Mouse (Mus musculus): ENCODE measurements around the gene Auts2. TPM values are rescaled to one million over a fixed set of nuclear protein-coding genes. Genes with fewer than 3 reads are reported as not detected.

Auts2 gene
- polyA plus RNA-seq, 1 experiment from 2014 or later, result 0.03 TPM

DNA sequence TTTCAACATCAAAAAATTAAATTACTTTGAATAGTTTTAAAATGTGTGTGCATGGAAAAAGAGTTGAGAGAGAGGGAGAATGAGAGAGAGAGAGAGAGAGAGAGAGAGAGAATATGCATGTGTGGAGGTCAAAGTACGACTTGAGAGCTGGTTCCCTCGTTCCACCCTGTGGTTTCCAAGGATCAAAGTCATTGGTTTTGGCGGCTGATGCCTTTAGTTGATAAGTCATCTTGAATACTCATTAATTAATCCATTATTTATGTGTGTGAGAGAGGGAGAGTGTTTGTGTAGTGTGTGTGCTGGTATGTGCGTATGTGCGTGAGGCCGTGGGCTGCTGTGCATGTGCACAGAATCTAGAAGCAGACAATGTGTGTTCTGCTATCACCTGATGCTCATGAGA is 898.8 kb downstream of the Auts2 start:
- Histone ChIP-seq H3K4me3 (ENCODE audit: inconsistent target) (no peak overlapping the region), H3K79me2 (ENCODE audit: inconsistent target) (no peaks in the 10 kb centered on the region), H3K27ac (no peak overlapping the region), H3K36me3 (ENCODE audit: inconsistent target) (no peaks in the 10 kb centered on the region)
- 89% methylated on average over 6 of the region's 6 CpGs for WGBS (ENCODE audit: missing documents)

DNA sequence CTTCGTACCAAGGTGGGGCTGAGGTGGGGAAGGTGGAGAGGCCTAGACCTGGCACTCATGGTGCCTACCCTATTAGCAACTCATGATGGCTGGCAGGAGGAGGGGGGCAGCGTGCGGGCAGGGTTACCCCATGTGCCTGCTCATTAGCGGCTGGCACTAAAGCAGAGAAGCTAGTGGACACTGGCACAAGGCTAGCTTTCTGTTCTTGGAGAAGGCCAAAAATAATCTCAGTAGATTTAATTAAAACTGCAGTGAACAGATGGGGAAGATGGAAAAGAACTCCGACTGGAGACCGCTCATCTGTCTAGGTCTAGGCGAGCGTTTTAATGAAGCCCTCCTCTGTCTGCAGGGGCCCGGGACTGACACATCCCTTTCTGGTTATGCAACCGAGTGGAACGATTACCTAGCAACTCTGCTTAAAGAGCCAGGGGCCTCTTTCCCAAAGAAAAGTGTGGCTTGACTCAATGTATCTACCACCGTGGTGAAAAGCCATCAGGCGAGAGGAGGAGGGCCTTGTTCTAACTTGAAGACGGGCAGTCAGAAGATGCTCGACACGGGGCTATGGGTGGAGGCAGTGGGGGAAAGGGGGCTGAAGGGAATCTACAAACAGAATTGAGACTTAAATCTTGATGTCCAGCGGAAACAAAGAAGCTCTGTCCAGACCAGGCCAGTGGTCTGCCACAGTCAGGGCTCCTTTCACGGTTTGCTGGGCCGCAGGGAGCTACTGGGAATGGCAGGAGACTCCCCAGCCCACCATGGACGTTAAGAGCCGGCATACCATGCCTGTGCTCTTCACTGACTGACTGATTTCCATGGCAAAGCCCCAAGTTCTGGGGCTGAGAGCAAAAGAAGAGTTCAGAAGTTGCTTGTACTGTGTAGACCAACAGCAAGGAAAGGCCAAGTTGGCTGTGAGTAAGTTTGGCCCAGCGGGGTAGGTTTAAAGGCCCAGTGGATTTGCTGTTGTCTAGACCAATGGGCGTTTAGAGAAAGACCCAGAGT is 899.7 kb downstream of the Auts2 start:
- 86% methylated on average over 23 of the region's 23 CpGs for WGBS (ENCODE audit: missing documents)
- Histone ChIP-seq H3K36me3 (ENCODE audit: inconsistent target) (no peaks in the 10 kb centered on the region), H3K4me3 (ENCODE audit: inconsistent target) (no peak overlapping the region), H3K79me2 (ENCODE audit: inconsistent target) (no peaks in the 10 kb centered on the region), H3K27ac (no peak overlapping the region)

DNA sequence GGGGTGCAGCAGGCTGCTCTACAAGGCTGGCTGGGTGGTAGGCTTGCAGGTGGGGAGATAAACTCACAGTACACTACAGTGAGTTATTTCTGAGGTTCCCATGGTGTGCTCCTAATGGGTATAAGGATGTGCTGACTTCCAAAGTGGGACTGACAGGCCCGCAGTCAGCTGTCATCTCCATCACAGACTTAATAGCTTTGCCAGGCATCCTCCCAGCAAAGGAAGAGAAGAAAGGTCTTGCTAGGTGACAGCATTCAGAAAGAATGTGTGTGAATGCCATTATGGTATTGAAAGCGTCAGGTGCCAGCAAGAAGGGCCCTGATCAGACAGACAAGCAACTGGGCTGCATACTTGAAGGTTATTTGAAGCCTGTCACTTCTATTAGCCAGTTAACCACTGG is 900.4 kb downstream of the Auts2 start:
- WGBS (ENCODE audit: missing documents), result 72% methylated on average over 2 of the region's 2 CpGs
- Histone ChIP-seq H3K36me3 (ENCODE audit: inconsistent target) (no peaks in the 10 kb centered on the region), H3K4me3 (ENCODE audit: inconsistent target) (no peak overlapping the region), H3K79me2 (ENCODE audit: inconsistent target) (no peaks in the 10 kb centered on the region), H3K27ac (no peak overlapping the region)

DNA sequence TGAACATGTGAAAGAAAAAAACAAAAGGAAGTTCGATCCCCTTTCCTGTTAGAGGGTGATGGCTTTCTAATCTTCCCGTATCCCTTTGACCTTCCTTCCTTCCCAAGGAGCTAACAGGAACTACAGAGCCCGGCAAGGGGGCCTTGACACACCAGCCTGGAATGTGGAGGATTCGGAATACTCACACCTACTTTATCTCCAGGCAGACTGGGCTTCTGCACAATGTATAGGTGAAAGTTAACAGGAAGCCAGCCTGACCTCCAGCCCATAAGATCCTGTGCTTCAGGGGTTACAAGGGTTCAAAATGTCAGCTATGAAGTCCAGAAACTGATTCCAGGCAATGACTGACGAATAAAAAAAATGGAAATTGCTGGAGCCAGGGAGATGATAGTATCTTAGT is 906.7 kb downstream of the Auts2 start:
- WGBS (ENCODE audit: missing documents), result 62% methylated on average over 5 of the region's 5 CpGs

DNA sequence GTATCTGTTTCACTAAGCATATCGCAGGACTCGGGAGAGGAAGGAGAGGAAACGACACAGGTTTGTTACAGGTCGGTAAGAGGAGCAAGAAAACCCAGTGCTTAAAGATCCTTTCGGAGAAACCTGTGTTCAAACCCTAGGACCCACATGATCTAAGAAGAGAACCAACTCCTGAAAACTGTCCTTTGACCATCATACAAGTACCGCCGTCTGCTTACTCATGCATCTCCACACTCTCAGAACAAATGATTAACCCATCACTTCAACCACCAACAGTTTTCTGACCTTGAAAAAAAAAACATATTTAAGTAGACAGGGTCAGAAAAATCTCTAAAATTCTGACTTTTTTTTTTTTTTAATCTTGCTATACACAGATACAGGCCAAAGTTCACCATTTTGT is 908.4 kb downstream of the Auts2 start:
- WGBS (ENCODE audit: missing documents), result 90% methylated on average over 7 of the region's 7 CpGs
- Histone ChIP-seq H3K36me3 (ENCODE audit: inconsistent target) (no peaks in the 10 kb centered on the region), H3K27ac (no peak overlapping the region), H3K4me3 (ENCODE audit: inconsistent target) (no peak overlapping the region), H3K79me2 (ENCODE audit: inconsistent target) (no peaks in the 10 kb centered on the region)

More for the DNA sequence above, 906.7 kb downstream of the Auts2 start:
- Histone ChIP-seq H3K4me3 (ENCODE audit: inconsistent target) (no peak overlapping the region), H3K79me2 (ENCODE audit: inconsistent target) (no peaks in the 10 kb centered on the region), H3K27ac (no peak overlapping the region), H3K36me3 (ENCODE audit: inconsistent target) (no peaks in the 10 kb centered on the region)

DNA sequence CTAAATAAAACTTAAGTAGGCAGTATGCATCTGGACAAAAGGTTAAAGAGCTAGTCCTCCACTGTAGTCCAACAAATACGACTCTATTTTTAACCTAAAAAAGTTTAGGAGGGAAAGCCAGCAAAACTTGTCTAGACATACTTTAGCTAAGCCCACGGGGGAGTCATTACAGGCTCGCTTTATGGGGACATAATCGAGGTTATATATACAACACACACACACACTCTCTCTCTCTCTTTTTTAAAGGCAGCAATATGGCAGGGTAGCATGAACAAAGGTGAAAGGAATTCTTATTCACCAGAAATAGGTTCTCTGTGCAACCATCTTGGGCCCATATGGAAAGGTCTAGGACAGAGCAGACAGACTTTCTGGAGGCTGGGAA is 911.2 kb downstream of the Auts2 start:
- H3K27ac ChIP-seq, result no peak overlapping the region
- no peaks in the 10 kb centered on the region for H3K36me3 ChIP-seq (ENCODE audit: inconsistent target)
- H3K4me3 ChIP-seq (ENCODE audit: inconsistent target), result no peak overlapping the region
- no peaks in the 10 kb centered on the region for H3K79me2 ChIP-seq (ENCODE audit: inconsistent target)
- WGBS (ENCODE audit: missing documents), result 93% methylated on average over 4 of the region's 4 CpGs

DNA sequence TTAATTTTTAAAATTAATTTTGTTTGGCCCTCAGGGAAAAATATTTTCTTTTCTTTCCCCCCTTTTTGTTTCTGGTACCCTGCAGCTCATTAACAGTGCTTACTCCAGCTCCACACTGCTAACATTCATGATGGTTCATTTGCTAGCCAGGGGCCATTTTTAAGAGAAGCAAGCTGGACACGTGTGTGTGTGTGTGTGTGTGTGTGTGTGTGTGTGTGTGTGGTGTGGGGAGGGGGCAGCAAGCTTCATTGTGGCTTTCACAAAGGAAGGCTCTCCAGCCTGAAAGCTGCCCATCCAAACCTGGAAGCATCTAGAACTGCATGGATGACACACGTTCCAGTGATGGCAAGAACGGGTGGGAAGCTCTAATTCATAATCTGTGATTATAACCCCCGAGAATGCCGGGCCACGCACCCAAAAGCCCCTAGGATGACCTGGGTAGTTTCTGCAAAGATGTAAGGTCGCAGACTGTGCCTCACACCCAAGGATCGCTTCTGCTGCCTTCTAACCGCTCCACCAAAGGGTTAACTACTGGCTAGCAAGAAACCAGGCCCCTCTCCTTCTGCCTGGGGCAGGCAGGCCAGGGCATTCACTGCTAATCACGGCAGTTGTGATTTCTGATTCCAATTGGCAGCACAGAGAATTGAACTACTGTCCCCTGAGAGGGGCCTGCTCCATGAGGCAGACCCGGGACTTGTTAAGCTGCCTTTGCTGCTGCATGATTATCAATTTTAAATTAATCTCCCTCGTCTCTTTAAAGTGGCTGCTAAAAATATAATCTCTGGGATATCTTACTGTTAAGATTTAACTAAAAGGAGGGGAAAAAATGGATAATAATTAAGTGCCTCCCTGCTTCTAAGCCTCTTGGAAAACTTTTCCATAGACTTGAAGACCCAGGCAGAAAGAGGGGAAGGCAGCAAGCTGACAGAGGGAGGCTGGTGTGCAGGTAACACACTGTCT is 911.8 kb downstream of the Auts2 start:
- Histone ChIP-seq H3K79me2 (ENCODE audit: inconsistent target) (no peaks in the 10 kb centered on the region), H3K36me3 (ENCODE audit: inconsistent target) (no peaks in the 10 kb centered on the region), H3K27ac (no peak overlapping the region), H3K4me3 (ENCODE audit: inconsistent target) (no peak overlapping the region)
- WGBS (ENCODE audit: missing documents), result 75% methylated on average over 12 of the region's 12 CpGs

DNA sequence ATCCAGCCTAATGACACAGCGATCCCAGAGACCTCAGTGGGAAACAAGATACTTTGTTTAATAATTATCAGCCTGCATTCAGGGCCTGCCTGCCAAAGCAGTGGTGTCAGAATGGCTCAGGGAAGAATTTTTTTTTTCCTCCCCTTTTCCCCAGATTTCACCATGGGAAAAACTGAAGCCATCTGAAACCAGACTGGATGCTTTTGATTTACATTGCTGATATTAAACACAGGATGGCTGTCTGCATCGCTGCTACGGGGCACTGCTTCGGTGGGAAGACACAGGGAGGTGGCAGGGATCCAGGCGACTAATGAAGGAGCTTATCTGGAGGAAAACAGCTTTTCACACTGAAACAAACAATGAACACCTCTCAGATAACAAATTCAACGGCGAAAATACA is 912.6 kb downstream of the Auts2 start:
- WGBS (ENCODE audit: missing documents), result 72% methylated on average over 7 of the region's 7 CpGs
- no peak overlapping the region for H3K27ac ChIP-seq
- no peak overlapping the region for H3K4me3 ChIP-seq (ENCODE audit: inconsistent target)
- H3K79me2 ChIP-seq (ENCODE audit: inconsistent target), result no peaks in the 10 kb centered on the region
- no peaks in the 10 kb centered on the region for H3K36me3 ChIP-seq (ENCODE audit: inconsistent target)

DNA sequence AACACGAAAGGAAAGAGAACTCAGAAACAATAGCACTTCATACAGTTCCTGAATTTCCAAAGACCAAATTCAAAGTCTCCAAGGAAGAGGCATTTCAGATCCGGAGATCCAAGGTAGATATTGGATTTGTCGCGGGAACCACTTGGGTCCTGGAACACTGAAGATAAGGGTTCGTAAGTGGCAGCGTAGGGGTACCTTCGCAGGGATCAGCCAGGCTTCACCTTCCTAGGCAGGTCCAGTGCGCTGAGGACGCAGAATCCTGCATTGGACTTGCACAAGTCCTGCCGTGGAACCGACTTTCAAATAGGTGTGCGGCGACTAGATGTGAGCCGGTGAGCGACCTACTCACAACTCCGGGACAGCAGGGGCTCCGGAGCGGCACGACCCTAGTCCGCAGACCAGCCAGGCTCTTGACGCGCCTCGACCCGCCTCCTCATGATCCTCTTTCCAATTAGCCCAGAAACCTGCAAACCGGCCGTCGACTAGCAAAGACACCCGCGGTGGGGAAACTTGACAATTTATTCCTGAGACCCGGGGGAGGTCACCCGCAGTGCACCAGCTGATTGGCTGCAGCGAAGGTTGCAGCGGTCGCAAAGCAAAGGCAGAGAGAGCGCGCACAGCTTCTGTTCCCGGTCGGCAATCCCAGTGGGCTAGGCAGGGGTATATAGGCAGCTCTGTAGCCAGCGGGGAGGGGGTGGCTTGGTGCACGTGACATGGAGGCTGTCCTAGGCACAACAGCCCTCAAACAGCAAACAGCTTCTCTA is 926.8 kb downstream of the Auts2 start:
- 8% methylated on average over 40 of the region's 40 CpGs for WGBS (ENCODE audit: missing documents)

DNA sequence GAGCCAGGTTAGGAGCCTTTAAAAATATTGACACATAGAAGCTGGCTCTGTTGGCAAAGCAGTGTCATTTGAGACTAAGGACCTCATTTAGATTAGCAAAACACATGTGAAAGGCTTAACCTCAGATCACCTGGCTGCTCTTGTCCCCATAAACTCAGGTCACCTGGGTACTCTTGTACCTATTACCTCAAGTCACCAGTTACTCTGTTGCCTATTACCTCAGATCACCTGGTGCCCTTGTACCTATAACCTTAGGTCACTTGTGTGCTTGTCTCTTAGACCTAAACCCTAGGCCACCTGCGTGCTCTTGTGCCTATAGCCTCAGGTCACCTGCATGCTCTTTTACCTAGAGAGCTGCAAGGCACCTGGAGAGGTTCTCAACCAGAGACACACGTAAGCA is 928.9 kb downstream of the Auts2 start:
- no peak overlapping the region for H3K27ac ChIP-seq
- H3K36me3 ChIP-seq (ENCODE audit: inconsistent target), result no peaks in the 10 kb centered on the region
- 82% methylated on average over 2 of the region's 2 CpGs for WGBS (ENCODE audit: missing documents)
- no peaks in the 10 kb centered on the region for H3K79me2 ChIP-seq (ENCODE audit: inconsistent target)
- H3K4me3 ChIP-seq (ENCODE audit: inconsistent target), result no peak overlapping the region

More for the DNA sequence above, 926.8 kb downstream of the Auts2 start:
- Histone ChIP-seq H3K27ac (no peak overlapping the region), H3K4me3 (ENCODE audit: inconsistent target) (no peak overlapping the region), H3K79me2 (ENCODE audit: inconsistent target) (no peaks in the 10 kb centered on the region), H3K36me3 (ENCODE audit: inconsistent target) (no peaks in the 10 kb centered on the region)

DNA sequence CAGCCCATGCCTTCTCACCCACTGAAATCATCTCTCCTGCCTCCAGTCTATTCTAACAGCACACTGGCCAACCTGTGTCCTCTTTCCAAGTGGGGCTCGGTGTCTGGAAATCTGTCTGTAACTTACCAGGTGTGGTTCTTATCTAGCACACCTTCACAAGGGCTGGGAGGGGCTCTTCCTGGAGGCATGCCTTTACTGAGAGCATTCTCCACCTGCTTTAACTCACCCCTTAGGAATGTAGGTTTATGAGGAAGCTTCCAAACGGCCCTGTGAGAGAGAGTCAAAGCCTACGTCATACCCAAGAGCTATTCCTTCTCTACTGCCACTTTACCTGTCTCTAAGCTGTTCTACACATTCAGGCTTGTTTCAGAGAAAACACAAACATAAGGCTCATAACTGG is 929.8 kb downstream of the Auts2 start:
- Histone ChIP-seq H3K36me3 (ENCODE audit: inconsistent target) (no peaks in the 10 kb centered on the region), H3K79me2 (ENCODE audit: inconsistent target) (no peaks in the 10 kb centered on the region), H3K4me3 (ENCODE audit: inconsistent target) (no peak overlapping the region), H3K27ac (no peak overlapping the region)
- 82% methylated on average over 3 of the region's 3 CpGs for WGBS (ENCODE audit: missing documents)

DNA sequence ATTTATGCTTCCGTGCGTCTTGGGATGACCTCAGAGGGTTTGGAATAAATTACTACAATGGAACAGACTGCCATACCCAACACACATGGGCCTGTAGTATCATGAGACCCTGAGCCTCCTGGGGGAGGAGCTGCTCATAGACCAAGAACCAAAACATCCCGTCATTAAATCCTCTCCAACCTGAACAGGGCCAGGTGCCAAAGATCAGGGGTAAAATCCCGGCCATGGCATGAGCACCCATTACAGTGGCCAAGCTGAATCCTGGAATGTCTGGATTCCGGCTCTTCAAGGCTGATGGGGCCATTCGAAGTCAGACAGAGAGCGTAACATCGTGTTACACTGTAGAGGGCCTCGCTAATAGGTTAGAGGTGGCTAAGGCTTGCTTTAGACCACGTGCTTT is 932.4 kb downstream of the Auts2 start:
- H3K4me3 ChIP-seq (ENCODE audit: inconsistent target), result no peak overlapping the region
- WGBS (ENCODE audit: missing documents), result 91% methylated on average over 10 of the region's 10 CpGs
- no peaks in the 10 kb centered on the region for H3K79me2 ChIP-seq (ENCODE audit: inconsistent target)

DNA sequence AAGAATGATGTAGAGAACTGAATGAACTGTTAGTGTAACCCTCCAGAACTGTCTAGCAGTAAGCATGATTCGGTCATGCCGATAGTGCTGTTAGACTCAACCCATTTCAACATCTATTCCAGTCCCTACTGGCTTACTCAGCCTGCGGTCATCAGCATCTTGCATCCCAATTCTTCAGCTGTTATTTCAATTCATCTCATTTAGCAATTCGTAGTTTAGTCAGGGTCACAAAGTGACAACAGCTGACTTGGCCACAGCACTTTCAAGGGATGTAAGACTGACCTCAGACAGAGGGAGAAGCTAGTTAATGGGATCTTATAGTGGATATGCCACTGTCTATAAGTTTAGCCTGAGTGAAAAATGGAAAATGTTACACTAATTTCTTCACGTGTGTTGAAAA is 936.4 kb downstream of the Auts2 start:
- Histone ChIP-seq H3K36me3 (ENCODE audit: inconsistent target) (no peaks in the 10 kb centered on the region), H3K27ac (no peak overlapping the region), H3K79me2 (ENCODE audit: inconsistent target) (no peaks in the 10 kb centered on the region), H3K4me3 (ENCODE audit: inconsistent target) (no peak overlapping the region)
- WGBS (ENCODE audit: missing documents), result 95% methylated on average over 5 of the region's 5 CpGs

More for the DNA sequence above, 932.4 kb downstream of the Auts2 start:
- H3K36me3 ChIP-seq (ENCODE audit: inconsistent target), result no peaks in the 10 kb centered on the region
- H3K27ac ChIP-seq, result no peak overlapping the region
